Mouse (Mus musculus): ENCODE measurements around the gene Exoc6. TPM values are rescaled to one million over a fixed set of nuclear protein-coding genes. Genes with fewer than 3 reads are reported as not detected.
"Not testable (repeated sequence)": the region's sequence is repeated elsewhere in the genome, so short reads cannot be mapped to it uniquely, and the experiment has no call there.

The Exoc6 gene
- polyA plus RNA-seq, 1 experiment from 2014 or later: 12.6 TPM

DNA sequence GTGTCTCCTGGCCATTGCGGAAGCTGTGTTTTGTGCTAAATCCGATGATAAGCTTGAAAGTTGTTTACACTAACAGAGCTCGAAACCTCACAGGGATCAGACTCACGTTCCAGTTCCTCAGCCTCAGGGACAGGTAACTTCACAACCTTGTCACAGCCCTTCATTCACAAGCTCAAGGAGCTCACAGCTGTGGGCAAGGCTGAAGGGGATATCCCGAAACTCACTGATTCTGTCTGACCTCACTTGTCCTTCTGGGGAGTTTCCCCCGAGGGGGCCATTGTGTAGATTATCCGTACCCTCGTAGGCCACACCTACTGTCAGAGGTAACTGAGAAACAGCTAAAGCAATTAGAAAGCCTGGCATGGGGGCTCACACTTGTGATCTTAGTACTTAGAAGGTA is 23.4 kb upstream of the Exoc6 start:
- 32% methylated on average over 8 of the region's 8 CpGs for WGBS

DNA sequence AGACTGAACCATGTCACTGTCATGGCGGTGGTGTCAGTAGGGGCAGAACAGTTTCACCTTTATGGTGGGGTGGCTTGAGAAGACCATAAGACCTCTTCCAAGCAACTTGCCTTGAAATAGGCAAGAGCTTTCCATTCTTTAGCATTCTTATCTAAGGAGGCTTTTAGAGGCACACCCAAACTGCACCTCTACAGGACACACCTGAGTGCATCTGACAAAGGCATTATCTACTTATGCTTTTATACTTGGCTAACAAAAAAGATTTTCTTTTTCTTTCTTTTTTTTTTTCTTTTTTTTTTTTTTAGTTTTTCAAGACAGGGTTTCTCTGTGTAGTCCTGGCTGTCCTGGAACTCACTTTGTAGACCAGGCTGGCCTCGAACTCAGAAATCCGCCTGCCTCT is 22.5 kb upstream of the Exoc6 start:
- H3K27ac ChIP-seq; H3K9ac ChIP-seq (replicated peaks); H3K27me3 ChIP-seq; H3K4me2 ChIP-seq (replicated peaks); H3K4me1 ChIP-seq (replicated peaks); H3K9me3 ChIP-seq; H3K36me3 ChIP-seq; H3K4me3 ChIP-seq (replicated peaks); ATAC-seq: not testable (repeated sequence)
- 91% methylated on average over 3 of the region's 3 CpGs for WGBS

More for the DNA sequence above, 23.4 kb upstream of the Exoc6 start:
- Histone ChIP-seq H3K4me2 (replicated peaks) (no peak overlapping the region), H3K9me3 (no peaks in the 10 kb centered on the region), H3K27ac (no peak overlapping the region), H3K4me1 (replicated peaks) (no peaks in the 10 kb centered on the region), H3K27me3 (peaks cover 10% of the 10 kb centered on the region; the same call in 1 of the 2 replicates), H3K9ac (replicated peaks) (no peak overlapping the region), H3K36me3 (no peaks in the 10 kb centered on the region), H3K4me3 (replicated peaks) (no peak overlapping the region)
- no peak for ATAC-seq

DNA sequence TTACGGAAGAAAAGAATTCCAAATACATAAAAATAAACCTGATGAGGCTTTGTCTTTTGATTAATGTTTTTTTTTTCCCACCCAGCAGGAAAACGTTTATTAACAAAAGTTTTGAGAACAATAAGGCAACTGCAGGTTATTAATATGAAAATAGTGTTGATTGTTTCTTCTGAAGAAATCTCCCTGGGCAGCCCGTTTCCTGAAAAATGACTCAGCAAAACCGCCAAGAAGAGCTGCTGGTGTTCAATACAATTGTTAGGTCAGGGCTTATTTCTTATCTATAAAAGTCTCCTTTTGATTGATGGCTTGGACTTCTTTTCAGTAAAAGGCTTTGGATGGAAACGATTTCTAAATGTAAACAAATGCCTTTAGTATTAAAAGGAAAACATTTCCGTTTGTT is 21.6 kb upstream of the Exoc6 start:
- H3K9ac ChIP-seq (replicated peaks): no peak overlapping the region
- H3K27me3 ChIP-seq: peaks cover 13% of the 10 kb centered on the region
- H3K4me2 ChIP-seq (replicated peaks): no peak overlapping the region
- H3K4me3 ChIP-seq (replicated peaks): no peak overlapping the region
- no peaks in the 10 kb centered on the region for H3K36me3 ChIP-seq
- ATAC-seq: no peak
- H3K4me1 ChIP-seq (replicated peaks): no peaks in the 10 kb centered on the region
- no peaks in the 10 kb centered on the region for H3K9me3 ChIP-seq
- WGBS: 71% methylated on average over 6 of the region's 6 CpGs
- no peak overlapping the region for H3K27ac ChIP-seq

DNA sequence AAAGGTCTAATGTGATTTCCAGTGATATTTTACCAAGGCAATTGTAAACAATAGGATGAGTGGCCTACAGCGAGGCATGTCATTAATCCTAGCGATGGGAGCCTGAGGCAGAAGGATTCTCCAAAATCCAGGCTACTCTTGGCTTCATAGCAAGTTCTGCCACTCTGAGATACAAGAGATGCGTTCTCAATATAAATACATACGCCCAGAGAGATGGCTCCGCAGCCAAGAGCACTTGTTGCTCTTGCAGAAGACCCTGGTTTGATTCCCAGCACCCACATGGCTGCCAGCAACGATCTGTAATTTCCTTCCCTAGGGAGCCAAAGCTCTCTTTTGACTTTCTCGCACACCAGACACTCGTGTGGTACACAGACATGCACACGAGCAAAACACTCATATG is 20.9 kb upstream of the Exoc6 start:
- H3K4me1 ChIP-seq (replicated peaks): no peaks in the 10 kb centered on the region
- no peak overlapping the region for H3K27ac ChIP-seq
- 92% methylated on average over 9 of the region's 9 CpGs for WGBS
- no peak overlapping the region for H3K9ac ChIP-seq (replicated peaks)
- H3K27me3 ChIP-seq: peaks cover 13% of the 10 kb centered on the region
- no peaks in the 10 kb centered on the region for H3K36me3 ChIP-seq
- ATAC-seq: no peak
- H3K9me3 ChIP-seq: no peaks in the 10 kb centered on the region
- no peak overlapping the region for H3K4me2 ChIP-seq (replicated peaks)
- H3K4me3 ChIP-seq (replicated peaks): no peak overlapping the region

DNA sequence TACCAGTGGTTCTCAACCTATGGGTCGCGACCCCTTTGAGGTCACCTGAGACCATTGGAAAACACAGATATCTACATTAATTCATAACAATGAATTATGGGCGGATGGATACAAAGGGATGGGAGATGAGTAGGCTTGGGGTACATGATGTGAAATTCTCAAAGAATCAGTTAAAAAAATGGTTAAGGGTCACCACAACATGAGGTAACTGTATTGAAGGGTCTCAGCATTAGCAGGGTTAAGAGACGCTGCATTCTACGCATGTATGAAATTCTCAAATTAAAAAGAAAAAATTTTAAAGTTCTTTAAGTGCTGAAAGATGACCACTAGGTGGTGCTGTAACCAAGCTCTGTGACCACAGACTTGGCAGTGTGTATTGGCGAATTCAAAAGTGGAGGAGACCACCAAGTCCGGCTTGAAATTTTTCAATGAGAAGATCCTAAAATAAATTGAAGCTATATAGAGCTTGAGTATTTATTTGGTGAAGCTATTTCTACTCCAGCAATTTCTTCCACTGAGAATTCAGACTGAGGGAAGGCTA is 20.2 kb upstream of the Exoc6 start:
- no peak overlapping the region for H3K27ac ChIP-seq
- WGBS: 49% methylated on average over 7 of the region's 7 CpGs
- no peaks in the 10 kb centered on the region for H3K9me3 ChIP-seq
- H3K4me2 ChIP-seq (replicated peaks): no peak overlapping the region
- H3K36me3 ChIP-seq: no peaks in the 10 kb centered on the region
- no peak overlapping the region for H3K9ac ChIP-seq (replicated peaks)
- peaks cover 13% of the 10 kb centered on the region for H3K27me3 ChIP-seq
- H3K4me3 ChIP-seq (replicated peaks): no peak overlapping the region
- no peaks in the 10 kb centered on the region for H3K4me1 ChIP-seq (replicated peaks)
- ATAC-seq: peak; percentile 24; the same call in 1 of the 2 replicates

DNA sequence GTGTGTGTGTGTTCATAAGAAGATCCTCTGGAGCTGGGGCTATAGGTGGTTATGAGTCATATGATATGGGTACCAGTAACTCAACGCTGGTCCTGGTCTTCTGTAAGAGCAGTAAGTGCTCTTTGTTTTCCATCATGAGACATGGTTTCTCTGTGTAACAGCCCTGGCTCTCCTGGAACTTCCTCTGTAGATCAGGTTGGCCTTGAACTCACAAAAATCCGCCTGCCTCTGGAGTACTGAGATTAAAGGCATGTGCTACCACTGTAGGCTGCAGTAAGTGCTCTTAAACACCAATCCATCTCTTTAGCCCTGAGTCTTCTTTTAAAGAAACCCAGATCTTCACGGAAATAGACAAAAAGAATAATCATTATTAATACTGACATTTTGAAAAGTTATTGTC is 19.6 kb upstream of the Exoc6 start:
- Histone ChIP-seq H3K4me1 (replicated peaks) (no peaks in the 10 kb centered on the region), H3K4me3 (replicated peaks) (no peak overlapping the region), H3K36me3 (no peaks in the 10 kb centered on the region), H3K27ac (no peak overlapping the region), H3K9ac (replicated peaks) (no peak overlapping the region), H3K4me2 (replicated peaks) (no peak overlapping the region), H3K9me3 (no peaks in the 10 kb centered on the region), H3K27me3 (peaks cover 13% of the 10 kb centered on the region)
- no peak for ATAC-seq
- WGBS: 84% methylated on average over 3 of the region's 3 CpGs

DNA sequence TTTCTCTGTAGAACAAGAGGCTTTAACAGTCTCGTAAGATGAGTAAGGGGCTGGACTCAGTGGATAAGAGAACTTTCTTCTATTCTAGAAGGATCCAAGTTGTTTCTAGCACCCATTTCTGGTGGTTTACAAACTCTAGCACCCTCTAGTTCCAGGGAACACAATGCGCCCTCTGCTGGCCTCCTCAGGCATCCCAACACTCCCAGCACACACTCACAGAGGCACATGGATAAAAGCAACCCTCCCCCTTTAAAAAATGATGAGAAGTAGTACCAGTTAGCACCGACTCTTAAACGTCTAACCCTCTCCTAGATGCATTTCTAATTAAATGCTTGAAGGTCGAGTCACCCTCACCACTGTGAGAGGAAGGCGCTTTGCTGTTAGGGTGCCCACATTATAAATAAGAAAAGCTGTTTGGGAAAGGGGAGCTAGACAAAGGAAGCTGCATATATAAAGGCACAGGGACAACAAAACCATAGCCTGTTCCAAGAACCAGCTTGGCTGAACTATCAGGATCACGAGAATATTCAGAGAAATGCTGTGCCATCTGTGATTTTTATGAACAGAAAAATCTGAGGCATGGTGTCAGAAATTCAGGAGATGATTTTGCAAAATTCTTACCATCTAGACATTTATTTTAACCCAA is 18.9 kb upstream of the Exoc6 start:
- Histone ChIP-seq H3K36me3 (no peaks in the 10 kb centered on the region), H3K9me3 (no peaks in the 10 kb centered on the region), H3K27ac (no peak overlapping the region), H3K4me2 (replicated peaks) (no peak overlapping the region), H3K27me3 (peaks cover 10% of the 10 kb centered on the region), H3K4me3 (replicated peaks) (no peak overlapping the region), H3K4me1 (replicated peaks) (no peaks in the 10 kb centered on the region), H3K9ac (replicated peaks) (no peak overlapping the region)
- ATAC-seq: no peak
- 57% methylated on average over 7 of the region's 7 CpGs for WGBS

DNA sequence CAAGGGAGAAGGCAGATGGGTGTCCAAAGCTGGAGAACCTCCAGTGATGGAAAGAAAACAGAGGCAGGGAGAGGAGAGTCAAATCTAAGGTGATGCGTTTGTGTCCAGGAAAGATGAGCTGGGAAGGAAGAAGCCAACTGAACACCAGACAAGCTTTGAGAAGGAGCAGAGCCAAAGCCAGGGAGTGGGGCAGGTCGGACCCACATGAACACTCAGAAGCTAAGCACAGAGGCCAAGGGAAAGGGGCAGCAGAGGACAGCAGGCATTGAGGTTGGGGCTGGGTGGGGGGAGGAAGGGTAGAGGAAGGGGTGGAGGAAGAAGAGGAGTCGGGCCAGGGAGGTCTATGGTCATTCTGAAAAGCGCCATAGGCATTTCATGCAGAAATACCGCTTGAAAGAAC is 17.0 kb upstream of the Exoc6 start:
- 91% methylated on average over 5 of the region's 5 CpGs for WGBS

DNA sequence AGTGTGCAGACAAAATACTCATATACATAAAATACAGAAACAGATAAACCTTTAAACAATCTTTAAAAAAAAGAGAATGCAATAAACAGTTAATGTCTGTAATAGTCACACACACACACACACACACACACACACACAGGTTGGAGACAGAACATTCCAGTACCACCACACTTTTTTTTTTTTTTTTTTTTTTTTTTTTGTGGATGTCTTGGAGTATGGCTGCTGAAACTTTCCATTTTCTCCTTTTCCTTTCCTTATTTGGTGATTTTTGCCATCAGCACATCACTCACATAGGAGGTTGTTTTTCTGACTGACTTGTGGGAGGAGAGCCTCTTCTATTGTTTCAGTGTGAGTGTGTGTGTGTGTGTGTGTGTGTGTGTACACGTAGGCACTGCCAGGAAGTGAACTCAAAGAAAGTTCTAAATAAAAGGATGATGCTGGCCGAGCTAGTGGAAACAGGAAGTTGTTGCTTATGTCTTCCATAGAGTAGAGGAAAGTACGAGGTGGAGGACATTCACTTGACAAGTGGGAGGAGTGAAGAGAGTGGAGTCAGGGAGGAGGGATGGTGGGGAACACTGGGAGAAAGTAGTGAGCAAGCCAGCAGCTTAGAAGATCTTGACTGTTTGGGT is 15.4 kb upstream of the Exoc6 start:
- Histone ChIP-seq H3K27ac (no peak overlapping the region), H3K4me1 (replicated peaks) (no peaks in the 10 kb centered on the region), H3K36me3 (no peaks in the 10 kb centered on the region), H3K27me3 (peaks cover 11% of the 10 kb centered on the region), H3K4me3 (replicated peaks) (no peak overlapping the region), H3K4me2 (replicated peaks) (no peak overlapping the region), H3K9ac (replicated peaks) (no peak overlapping the region), H3K9me3 (no peaks in the 10 kb centered on the region)
- WGBS: 64% methylated on average over 3 of the region's 3 CpGs
- ATAC-seq: no peak

More for the DNA sequence above, 17.0 kb upstream of the Exoc6 start:
- Histone ChIP-seq H3K4me3 (replicated peaks) (no peak overlapping the region), H3K4me1 (replicated peaks) (no peaks in the 10 kb centered on the region), H3K4me2 (replicated peaks) (no peak overlapping the region), H3K27me3 (peaks cover 9% of the 10 kb centered on the region), H3K9ac (replicated peaks) (no peak overlapping the region), H3K36me3 (no peaks in the 10 kb centered on the region), H3K27ac (no peak overlapping the region), H3K9me3 (no peaks in the 10 kb centered on the region)
- no peak for ATAC-seq

DNA sequence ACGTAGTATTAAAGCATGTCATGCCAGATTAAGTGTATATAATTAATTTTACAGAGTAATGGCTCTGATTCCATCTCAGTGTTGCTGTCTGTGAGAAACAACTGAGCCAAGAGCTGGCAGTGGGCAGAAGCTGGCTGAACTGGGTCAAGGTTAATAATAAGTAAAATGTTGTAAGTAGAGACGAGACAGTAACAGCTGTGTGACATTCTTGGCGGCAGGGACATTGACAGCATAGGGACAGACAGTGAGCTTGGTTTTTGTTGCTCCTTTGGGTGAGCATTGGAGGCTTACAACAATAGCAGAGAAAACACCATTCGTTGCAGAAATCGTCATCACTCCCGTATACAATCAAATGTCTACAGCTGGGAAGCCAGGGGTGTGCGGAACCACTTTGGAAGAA is 13.8 kb upstream of the Exoc6 start:
- Histone ChIP-seq H3K4me3 (replicated peaks) (no peak overlapping the region), H3K36me3 (no peaks in the 10 kb centered on the region), H3K4me2 (replicated peaks) (no peak overlapping the region), H3K4me1 (replicated peaks) (no peaks in the 10 kb centered on the region), H3K9me3 (no peaks in the 10 kb centered on the region), H3K9ac (replicated peaks) (no peak overlapping the region), H3K27me3 (peaks cover 9% of the 10 kb centered on the region), H3K27ac (no peak overlapping the region)
- WGBS: 79% methylated on average over 7 of the region's 7 CpGs
- no peak for ATAC-seq

DNA sequence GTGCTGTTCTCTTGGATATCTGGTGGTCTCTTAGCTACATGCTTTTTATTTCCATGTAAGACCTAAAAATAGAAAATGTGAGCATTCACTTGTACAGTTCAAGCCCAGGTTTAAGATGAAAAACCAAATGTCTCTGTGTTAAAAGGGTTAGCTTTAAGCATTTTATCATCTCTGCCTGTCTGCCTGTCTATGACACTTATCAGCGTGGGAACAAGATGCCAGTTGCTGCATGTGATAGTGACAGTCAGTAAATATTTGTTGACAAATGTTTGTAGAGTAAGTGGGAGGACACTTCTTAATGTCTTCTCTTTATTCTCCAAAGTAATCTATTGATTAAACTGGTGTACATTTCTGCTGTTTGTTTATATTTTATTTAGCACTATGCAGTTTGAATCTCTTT is 12.5 kb upstream of the Exoc6 start:
- H3K9me3 ChIP-seq: no peaks in the 10 kb centered on the region
- H3K4me3 ChIP-seq (replicated peaks): no peak overlapping the region
- no peak overlapping the region for H3K9ac ChIP-seq (replicated peaks)
- no peaks in the 10 kb centered on the region for H3K4me1 ChIP-seq (replicated peaks)
- H3K27me3 ChIP-seq: peaks cover 8% of the 10 kb centered on the region; the same call in 1 of the 2 replicates
- H3K4me2 ChIP-seq (replicated peaks): no peak overlapping the region
- H3K27ac ChIP-seq: no peak overlapping the region
- WGBS: 89% methylated on average over 1 of the region's 1 CpGs
- no peaks in the 10 kb centered on the region for H3K36me3 ChIP-seq
- no peak for ATAC-seq

DNA sequence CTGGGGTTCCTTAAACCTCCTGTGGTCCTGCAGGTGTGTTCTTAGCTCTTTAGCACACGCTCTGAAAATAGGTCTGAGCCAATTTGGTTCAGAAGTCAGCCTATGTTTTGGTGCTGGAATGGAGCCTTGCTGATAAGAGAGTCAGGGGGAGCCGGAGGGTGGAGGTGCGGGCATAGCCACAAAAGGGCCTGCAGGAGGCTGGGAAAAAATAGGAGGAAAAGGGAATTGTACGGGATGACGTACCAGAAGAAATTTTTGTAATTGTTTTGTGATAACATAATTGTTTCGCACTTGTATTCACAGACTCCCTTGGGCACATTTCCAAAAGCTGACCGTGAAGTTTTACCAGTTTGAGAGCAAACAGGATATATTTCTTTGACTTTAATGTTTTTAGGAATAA is 10.0 kb upstream of the Exoc6 start:
- no peak for ATAC-seq
- Histone ChIP-seq H3K27ac (no peak overlapping the region), H3K4me1 (replicated peaks) (no peaks in the 10 kb centered on the region), H3K27me3 (peaks cover 5% of the 10 kb centered on the region; the same call in 1 of the 2 replicates), H3K4me3 (replicated peaks) (no peak overlapping the region), H3K4me2 (replicated peaks) (no peak overlapping the region), H3K9me3 (no peaks in the 10 kb centered on the region), H3K36me3 (no peaks in the 10 kb centered on the region), H3K9ac (replicated peaks) (no peak overlapping the region)
- WGBS: 80% methylated on average over 7 of the region's 7 CpGs
